9 mouse cellular contexts compared by ENCODE assay signal in the genomic region with DNA sequence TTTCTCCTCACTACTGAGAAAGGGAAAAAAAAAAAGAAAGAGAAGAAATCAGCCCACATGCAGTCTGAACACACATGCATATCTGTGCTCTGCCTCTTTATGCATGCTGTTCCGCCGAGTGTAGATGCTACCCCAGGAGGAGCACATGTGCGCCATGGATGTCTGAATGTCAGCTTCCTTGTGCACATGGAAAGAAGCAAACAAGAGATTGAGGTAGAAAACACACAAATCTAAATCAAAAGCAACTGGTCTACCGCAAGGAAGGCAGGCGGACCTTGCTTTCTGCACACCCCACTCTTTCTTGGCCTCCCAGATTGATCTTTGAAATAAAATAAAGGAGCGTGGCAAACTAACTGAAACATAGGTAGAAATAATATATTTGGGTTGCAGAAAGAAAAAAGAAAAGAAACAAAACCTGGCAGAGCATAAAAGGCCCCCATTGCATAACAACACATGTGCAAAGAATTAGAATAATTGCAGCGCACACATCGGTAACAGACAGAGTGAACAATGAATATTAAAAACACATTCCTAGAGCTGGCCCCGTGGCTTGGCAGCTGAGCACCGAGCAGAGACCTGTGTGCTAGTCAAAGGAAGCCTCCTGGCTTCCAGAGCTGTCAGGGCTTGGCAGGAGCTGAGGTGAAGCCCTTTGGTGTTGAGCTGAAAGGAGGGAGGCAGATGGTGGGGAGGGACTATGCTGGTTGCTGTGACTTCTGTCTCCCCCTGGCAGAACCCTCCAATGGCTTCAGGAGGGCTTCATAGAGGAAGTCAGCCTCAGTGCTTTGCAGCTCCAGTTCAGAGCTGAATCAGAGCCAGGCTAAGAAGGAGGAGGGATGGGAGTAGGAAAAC.
A peak's percentile ranks its signal among the peaks of the same experiment; 100 is the strongest.
DNase-seq lines count a peak whose midpoint lies in the region; ATAC-seq lines count a peak whose summit lies in the region.
"Had no signal": no experiment of that assay in that cellular context is flagged by ENCODE, and none has a peak within 500 bp of the region (broad histone marks: within the 10 kb centered on the region; RNA-seq: fewer than 3 reads in every experiment).

No protein-coding gene starts in this region.

- peaks cover 9% of the 10 kb centered on the region for H3K4me1 ChIP-seq in neural tube, embryonic 11.5 days (ENCODE audit: control insufficient read depth, insufficient read depth, low read length)

- H3K9me3 ChIP-seq in neural tube, embryonic 11.5 days (ENCODE audit: control insufficient read depth, low read length) = no peaks in the 10 kb centered on the region
- H3K9me3 ChIP-seq: heart, embryonic 13.5 days had no signal

- 49% methylated on average over 10 of the region's 10 CpGs for WGBS in neural tube, embryonic 11.5 days

- no peak overlapping the region for H3K9ac ChIP-seq in neural tube, embryonic 11.5 days (ENCODE audit: low read length)
- H3K9ac ChIP-seq: heart, embryonic 13.5 days had no signal

- no peaks in the 10 kb centered on the region for H3K27me3 ChIP-seq in neural tube, embryonic 11.5 days (ENCODE audit: control insufficient read depth, insufficient read depth, low read length)
- H3K27me3 ChIP-seq: heart, embryonic 13.5 days had no signal

- ATAC-seq in neural tube, embryonic 11.5 days (ENCODE audit: insufficient read depth, low FRiP score, low TSS enrichment) = peak; percentile 33; the same call in 1 of the 2 replicates

- intact Hi-C loops in left cerebral cortex, postnatal 4 days (cut with DNase I) = no loop called here

- no peak overlapping the region for H3K4me3 ChIP-seq in neural tube, embryonic 11.5 days (ENCODE audit: low read depth, low read length)
- H3K4me3 ChIP-seq: heart, embryonic 13.5 days had no signal

- H3K4me2 ChIP-seq in neural tube, embryonic 11.5 days (ENCODE audit: low read depth) = no peak overlapping the region

- peak; percentile 74 for DNase-seq in NIH3T3 (ENCODE audit: low read depth)
- peak; percentile 99 for DNase-seq in cerebellum, adult 9-10 months
- DNase-seq in forelimb bud, embryonic 11.5 days (ENCODE audit: low read depth, low spot score) = peak; percentile 75
- DNase-seq in left cerebral cortex, postnatal 4 days = peak; percentile 89
- DNase-seq in neural tube, embryonic 11.5 days (ENCODE audit: low spot score) = peak; percentile 40
- DNase-seq in urinary bladder, adult 2 months (ENCODE audit: low spot score) = no peak
- no peak for DNase-seq in spleen, postnatal 10 days (ENCODE audit: low spot score in 2 of 2)
- no peak for DNase-seq in kidney, adult 18-20 months

- H3K27ac ChIP-seq in neural tube, embryonic 11.5 days (ENCODE audit: low read depth, low read length) = 0 out of 2 replicates have a peak overlapping the region, but pooled peaks have one; percentile 39
- H3K27ac ChIP-seq: heart, embryonic 13.5 days had no signal

- H3K36me3 ChIP-seq in neural tube, embryonic 11.5 days (ENCODE audit: control insufficient read depth, insufficient read depth, low read length) = no peaks in the 10 kb centered on the region
- H3K36me3 ChIP-seq: heart, embryonic 13.5 days had no signal

Comparison
In these comparisons a context has a peak if more than half of its experiments do, and no peak if none do; other contexts are left out.
1. DNase-seq: peak in NIH3T3 (single experiment), cerebellum, adult 9-10 months (single experiment), forelimb bud, embryonic 11.5 days (single experiment), left cerebral cortex, postnatal 4 days (single experiment) and neural tube, embryonic 11.5 days (single experiment); none in urinary bladder, adult 2 months (single experiment), spleen, postnatal 10 days (0 of 2) and kidney, adult 18-20 months (single experiment).